Mouse (Mus musculus): Measurements from ENCODE around the gene Ralgps2. TPM values are rescaled to one million over a fixed set of nuclear protein-coding genes. Genes with fewer than 3 reads are reported as not detected.

The Ralgps2 gene
- 10 to 100 TPM; 24.8 to 25.5 TPM for total RNA-seq (2021)
- long read RNA-seq, experiment 1, full-length matches to known transcripts, result 4 of 15 reads
- long read RNA-seq, experiment 1, partial matches to known transcripts, result 7 of 15 reads
- long read RNA-seq, experiment 1, other reads (novel, unspliced or antisense), result 4 of 15 reads
- long read RNA-seq, experiment 2, full-length matches to known transcripts, result 3 of 6 reads
- long read RNA-seq, experiment 2, partial matches to known transcripts, result 1 of 6 reads
- long read RNA-seq, experiment 2, other reads (novel, unspliced or antisense), result 2 of 6 reads

- DNase-seq, result peak; percentile 78
These were observed at the start of gene Ralgps2 for GRCm38 (mm10) chr1:156939251-156940141. Gene Ralgps2, minus strand, starts transcription at chr1:156939626.

GRCm38 (mm10) chr1:156987576-156987975, 48.1 kb upstream of the Ralgps2 start:
- no peak for DNase-seq

GRCm38 (mm10) chr1:156986641-156987345, 47.4 kb upstream of the Ralgps2 start:
- DNase-seq, result no peak

GRCm38 (mm10) chr1:156985657-156986640, 46.5 kb upstream of the Ralgps2 start:
- DNase-seq, result no peak

- DNase-seq, result no peak
These were observed 43.8 kb upstream of the Ralgps2 start for GRCm38 (mm10) chr1:156983009-156983870.

GRCm38 (mm10) chr1:156981975-156982374, 42.5 kb upstream of the Ralgps2 start:
- DNase-seq, result no peak

GRCm38 (mm10) chr1:156979722-156980121, 40.3 kb upstream of the Ralgps2 start:
- DNase-seq, result no peak

- DNase-seq, result no peak
These were observed 39.2 kb upstream of the Ralgps2 start for GRCm38 (mm10) chr1:156978656-156979055.

- DNase-seq, result no peak
These were observed 34.4 kb upstream of the Ralgps2 start for GRCm38 (mm10) chr1:156973857-156974256.

GRCm38 (mm10) chr1:156972391-156972790, 33.0 kb upstream of the Ralgps2 start:
- DNase-seq, result no peak

- DNase-seq, result peak; percentile 23
These were observed 31.9 kb upstream of the Ralgps2 start for GRCm38 (mm10) chr1:156971206-156971811.

- no peak for DNase-seq
These were observed 31.2 kb upstream of the Ralgps2 start for GRCm38 (mm10) chr1:156970641-156971040.

- DNase-seq, result no peak
These were observed 28.7 kb upstream of the Ralgps2 start for GRCm38 (mm10) chr1:156968107-156968506.

GRCm38 (mm10) chr1:156964586-156964932, 25.1 kb upstream of the Ralgps2 start:
- DNase-seq, result no peak

- DNase-seq, result no peak
These were observed 24.6 kb upstream of the Ralgps2 start for GRCm38 (mm10) chr1:156963871-156964585.

GRCm38 (mm10) chr1:156961481-156962265, 22.2 kb upstream of the Ralgps2 start:
- no peak for DNase-seq

- no peak for DNase-seq
These were observed 19.6 kb upstream of the Ralgps2 start for GRCm38 (mm10) chr1:156959004-156959403.

GRCm38 (mm10) chr1:156957360-156957759, 17.9 kb upstream of the Ralgps2 start:
- DNase-seq, result no peak

Measured in adrenal gland, postnatal 10 days (tissue).